Mouse (Mus musculus): ENCODE measurements at regions not wholly inside any gene's neighbourhood (a gene's known extent, or its start where the extent isn't known, plus 50 kb on each side); places are given as distances from the start of the nearest gene placed in this dataset.

DNA sequence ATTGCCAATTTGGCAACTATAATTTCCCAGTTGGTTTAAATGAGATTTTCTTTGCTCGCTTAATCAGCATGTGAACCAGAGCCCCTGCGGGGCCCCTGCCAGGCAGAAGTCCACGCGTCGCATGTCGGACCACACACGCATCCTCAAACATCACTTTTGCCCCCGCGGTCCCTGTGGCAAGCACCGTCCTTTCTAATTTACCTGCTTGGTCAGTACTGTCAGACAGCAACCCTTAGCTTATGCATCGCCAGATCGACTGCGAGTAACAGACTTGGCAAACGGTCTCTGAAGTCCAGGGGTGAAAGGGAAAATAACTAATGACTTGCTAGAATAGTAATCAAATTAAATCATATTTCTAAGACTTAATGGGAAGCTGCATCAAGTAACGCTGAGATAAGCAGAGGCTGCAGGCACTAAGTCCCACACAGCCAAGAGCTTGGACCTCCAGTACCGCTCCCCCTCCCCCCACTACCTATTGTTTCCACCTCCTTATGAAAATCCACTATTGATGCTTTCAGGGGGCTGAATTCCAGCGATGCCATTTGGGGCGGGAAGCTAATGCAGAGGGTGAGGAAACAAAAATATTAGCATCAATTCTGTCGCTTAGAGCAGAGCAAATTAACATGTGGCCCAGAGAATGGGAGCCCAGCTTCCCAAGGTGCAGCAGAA, 142.0 kb upstream of the Cntnap4 start:
- H3K4me3 ChIP-seq = peak overlapping the region; percentile 16; the same call in 1 of the 2 replicates
- TF ChIP-seq CTCF (IDR thresholded peaks at IDR 0.05) = no peak
- intact Hi-C loops (cut with DNase I) = no loop called here
- DNase-seq (ENCODE audit: extremely low spot score in 1 of 2, low spot score in 2 of 2) = no peak
- H3K27ac ChIP-seq = no peak overlapping the region

DNA sequence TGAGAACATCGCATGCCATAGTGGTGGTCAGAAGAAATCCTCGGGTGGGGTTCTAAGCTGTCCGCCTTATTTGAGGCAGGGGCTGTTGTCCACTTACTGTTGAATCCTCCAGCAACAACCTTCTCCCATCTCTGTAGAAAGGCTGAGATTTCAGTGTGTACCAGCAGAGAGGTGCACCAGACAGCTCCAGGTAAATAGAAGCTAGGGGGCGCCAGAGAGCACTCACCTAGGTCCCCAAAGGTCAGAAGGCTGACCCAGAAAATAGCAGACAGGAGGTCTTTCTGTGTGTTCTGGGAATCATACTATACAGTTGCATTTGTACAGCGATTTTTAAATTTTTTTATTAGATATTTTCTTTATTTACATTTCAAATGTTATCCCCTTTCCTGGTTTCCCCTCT, 157.9 kb upstream of the Cntnap4 start:
- TF ChIP-seq CTCF (IDR thresholded peaks at IDR 0.05) = peak; percentile 13
- no peak for DNase-seq (ENCODE audit: extremely low spot score in 1 of 2, low spot score in 2 of 2)
- intact Hi-C loops (cut with DNase I) = no loop called here
- H3K27ac ChIP-seq = no peak overlapping the region
- H3K4me3 ChIP-seq = no peak overlapping the region

DNA sequence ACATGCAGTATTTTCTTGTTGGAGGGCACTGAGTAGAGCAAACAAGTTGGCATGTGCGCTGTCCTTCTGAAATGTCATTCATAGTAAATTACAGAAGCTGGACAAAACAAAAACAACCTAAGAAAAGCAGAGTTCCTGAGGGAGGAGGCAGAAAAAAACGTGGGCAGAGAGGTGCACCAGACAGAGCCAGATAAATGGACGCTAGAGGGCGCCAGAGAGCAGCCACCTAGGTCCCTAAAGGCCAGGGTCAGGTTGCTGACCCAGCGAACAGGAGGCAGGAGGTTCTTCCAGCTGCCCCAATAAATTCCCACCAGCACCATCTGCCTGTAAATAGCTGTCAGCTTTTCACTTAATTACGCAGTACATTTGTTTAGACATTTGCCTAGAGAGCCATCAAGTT, 158.6 kb upstream of the Cntnap4 start:
- peak; percentile 64 for TF ChIP-seq CTCF (IDR thresholded peaks at IDR 0.05)
- Histone ChIP-seq H3K27ac (no peak overlapping the region), H3K4me3 (no peak overlapping the region)
- intact Hi-C loops (cut with DNase I) = no loop called here
- peak; percentile 10 to 20 for DNase-seq (ENCODE audit: extremely low spot score in 1 of 2, low spot score in 2 of 2)

DNA sequence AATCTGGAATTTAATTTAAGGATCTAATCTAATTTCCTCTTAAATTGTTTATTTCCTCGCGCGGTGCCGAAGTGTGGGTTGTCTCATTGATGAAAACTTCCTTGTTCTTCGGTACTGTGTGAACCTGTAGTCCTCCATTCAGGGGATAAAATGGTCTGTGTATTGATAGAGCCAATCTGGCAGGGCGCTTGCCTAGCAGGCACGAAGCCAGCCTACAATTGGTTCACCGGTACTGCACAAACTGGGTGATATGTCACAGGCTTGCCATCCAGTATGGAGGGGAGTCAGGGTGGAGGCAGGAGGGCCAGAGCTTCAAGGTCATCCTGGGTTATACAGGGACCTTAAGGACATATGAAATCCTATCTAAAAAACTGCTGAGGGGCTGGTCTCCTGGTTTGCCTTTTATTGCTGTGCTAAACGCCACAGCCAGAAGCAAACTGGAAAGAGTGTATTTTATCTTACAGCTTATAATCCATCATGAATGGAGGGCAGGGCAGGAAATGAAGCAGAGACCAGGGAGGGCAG, 161.6 kb upstream of the Cntnap4 start:
- no peak for DNase-seq (ENCODE audit: extremely low spot score in 1 of 2, low spot score in 2 of 2)
- H3K27ac ChIP-seq = no peak overlapping the region
- no peak for TF ChIP-seq CTCF (IDR thresholded peaks at IDR 0.05)
- intact Hi-C loops (cut with DNase I) = no loop called here
- no peak overlapping the region for H3K4me3 ChIP-seq

DNA sequence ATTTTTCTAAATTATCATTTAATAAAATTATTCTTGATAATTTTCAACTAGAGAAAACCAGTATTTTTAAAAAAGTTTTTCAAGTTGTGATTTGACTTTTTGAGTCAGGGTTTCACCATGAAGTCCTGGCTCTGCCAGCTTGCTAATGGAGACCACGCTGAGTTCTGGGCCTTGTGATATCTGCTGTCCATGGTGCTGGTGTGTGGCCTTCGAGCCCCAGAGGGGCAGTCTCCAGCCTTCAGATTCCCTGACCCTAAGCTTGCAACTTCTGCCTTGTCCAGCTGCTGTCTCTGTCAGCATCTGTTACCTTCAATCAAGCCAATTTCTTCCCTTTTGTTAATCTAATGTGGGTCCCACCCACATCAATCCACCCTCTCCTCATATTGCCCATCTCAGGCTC, 165.8 kb upstream of the Cntnap4 start:
- Histone ChIP-seq H3K4me3 (no peak overlapping the region), H3K27ac (no peak overlapping the region)
- intact Hi-C loops (cut with DNase I) = no loop called here
- TF ChIP-seq CTCF (IDR thresholded peaks at IDR 0.05) = no peak
- DNase-seq (ENCODE audit: extremely low spot score in 1 of 2, low spot score in 2 of 2) = no peak

DNA sequence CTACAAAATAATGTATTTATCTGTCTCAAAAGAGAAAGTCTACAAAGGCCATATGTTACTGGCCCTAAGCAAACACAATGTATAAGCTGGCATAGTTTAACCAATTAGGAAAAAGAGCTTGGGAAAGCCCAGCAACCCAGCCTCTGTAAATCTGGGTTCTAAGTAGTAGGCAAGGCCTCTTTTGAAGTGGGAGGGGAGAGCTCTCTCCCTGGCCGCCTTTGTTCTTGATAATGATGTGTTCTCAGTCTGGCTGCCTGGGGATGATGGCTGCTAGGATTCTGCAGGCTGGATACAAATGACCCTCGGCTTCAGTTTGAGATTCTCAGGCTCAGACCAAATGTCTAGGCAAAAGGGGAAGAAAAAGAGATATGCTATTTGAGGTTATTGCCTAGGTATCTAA, 172.4 kb upstream of the Cntnap4 start:
- intact Hi-C loops (cut with DNase I) = no loop called here
- no peak for DNase-seq (ENCODE audit: extremely low spot score in 1 of 2, low spot score in 2 of 2)
- H3K27ac ChIP-seq = no peak overlapping the region
- TF ChIP-seq CTCF (IDR thresholded peaks at IDR 0.05) = no peak
- H3K4me3 ChIP-seq = no peak overlapping the region

DNA sequence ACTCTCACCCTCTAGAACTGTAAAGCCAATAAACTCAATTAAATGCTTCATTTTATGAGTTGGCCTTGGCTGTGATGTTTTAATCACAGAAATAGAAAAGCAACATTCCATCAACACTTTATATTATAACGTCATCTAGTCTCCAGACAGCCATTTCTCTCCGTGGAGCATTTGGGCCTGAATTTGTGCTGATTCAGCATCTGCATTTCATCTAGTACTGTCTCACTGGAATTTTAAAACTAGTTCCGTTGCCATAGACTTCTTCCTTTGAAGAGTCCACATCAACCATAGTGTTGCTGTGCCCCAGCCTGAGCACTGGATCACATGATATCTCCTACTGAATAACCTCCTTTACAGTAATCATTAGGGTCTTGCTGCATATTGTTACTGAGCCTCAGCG, 179.7 kb upstream of the Cntnap4 start:
- DNase-seq (ENCODE audit: extremely low spot score in 1 of 2, low spot score in 2 of 2) = no peak
- intact Hi-C loops (cut with DNase I) = no loop called here
- no peak for TF ChIP-seq CTCF (IDR thresholded peaks at IDR 0.05)

DNA sequence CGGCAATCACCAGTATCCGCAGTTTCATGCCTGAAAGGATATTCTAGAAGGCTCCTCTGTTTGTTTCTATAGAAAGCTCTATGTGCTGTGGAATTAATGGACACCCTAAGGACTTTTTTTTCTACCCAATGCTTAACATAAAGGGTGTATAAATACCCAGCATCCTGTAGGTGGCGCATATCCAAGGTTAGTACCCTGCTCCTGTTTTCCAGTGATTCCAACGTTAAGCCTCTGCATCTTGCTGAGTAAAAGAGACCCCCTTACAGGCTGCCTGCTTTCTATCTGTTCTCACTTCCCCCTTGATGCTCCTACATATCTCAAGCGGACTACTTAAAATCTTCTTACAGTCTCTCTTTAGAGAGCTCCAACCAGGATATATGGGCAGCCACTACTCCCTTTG, 221.5 kb upstream of the Cntnap4 start:
- intact Hi-C loops (cut with DNase I) = no loop called here
- DNase-seq (ENCODE audit: extremely low spot score in 1 of 2, low spot score in 2 of 2) = no peak
- no peak overlapping the region for H3K4me3 ChIP-seq
- no peak overlapping the region for H3K27ac ChIP-seq
- TF ChIP-seq CTCF (IDR thresholded peaks at IDR 0.05) = peak; percentile 54

More for the DNA sequence above, 179.7 kb upstream of the Cntnap4 start:
- H3K4me3 ChIP-seq = no peak overlapping the region
- H3K27ac ChIP-seq = no peak overlapping the region

DNA sequence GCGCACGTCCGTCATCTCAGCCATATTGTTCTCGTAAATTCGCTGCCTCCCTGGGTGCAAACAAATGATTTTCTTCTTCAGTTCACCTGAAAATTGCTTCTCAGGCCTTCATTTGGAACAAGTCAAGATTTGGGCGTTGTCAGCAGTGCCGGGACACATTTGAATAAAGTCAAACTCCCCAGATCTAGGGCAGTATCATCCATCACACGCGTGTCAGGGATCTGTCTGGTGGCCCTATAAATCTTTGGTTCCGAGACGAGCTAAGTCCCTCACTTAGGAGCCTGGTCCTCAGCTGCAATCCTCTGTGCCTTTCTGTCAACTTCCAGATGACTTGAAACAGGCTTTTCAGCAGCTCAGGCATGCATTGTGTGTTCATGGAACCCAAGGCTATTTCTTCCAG, 236.7 kb upstream of the Cntnap4 start:
- no peak overlapping the region for H3K4me3 ChIP-seq
- no peak overlapping the region for H3K27ac ChIP-seq
- no peak for TF ChIP-seq CTCF (IDR thresholded peaks at IDR 0.05)
- intact Hi-C loops (cut with DNase I) = no loop called here
- peak in 1 of 2 experiments; percentile 28 for DNase-seq (ENCODE audit: extremely low spot score in 1 of 2, low spot score in 2 of 2)

DNA sequence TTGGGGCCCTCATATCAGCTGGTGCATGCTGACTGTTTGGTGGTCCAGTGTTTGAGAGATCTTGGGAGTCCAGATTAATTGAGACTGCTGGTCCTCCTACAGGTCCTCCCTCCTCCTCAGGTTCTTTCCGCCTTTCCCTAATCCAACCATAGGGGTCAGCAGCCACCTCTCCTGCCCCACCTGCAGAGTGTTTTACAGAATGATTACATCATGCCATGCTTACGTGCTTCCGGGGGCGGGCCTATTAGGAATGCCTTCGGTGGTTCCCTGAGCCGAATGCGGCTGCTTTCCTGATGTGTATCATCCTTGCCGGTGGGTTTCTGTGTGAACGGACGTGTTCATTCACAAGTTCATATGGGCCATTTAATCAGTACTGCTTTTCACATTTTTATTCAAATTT, 237.8 kb upstream of the Cntnap4 start:
- TF ChIP-seq CTCF (IDR thresholded peaks at IDR 0.05) = no peak
- no peak for DNase-seq (ENCODE audit: extremely low spot score in 1 of 2, low spot score in 2 of 2)
- intact Hi-C loops (cut with DNase I) = no loop called here
- Histone ChIP-seq H3K27ac (no peak overlapping the region), H3K4me3 (no peak overlapping the region)

DNA sequence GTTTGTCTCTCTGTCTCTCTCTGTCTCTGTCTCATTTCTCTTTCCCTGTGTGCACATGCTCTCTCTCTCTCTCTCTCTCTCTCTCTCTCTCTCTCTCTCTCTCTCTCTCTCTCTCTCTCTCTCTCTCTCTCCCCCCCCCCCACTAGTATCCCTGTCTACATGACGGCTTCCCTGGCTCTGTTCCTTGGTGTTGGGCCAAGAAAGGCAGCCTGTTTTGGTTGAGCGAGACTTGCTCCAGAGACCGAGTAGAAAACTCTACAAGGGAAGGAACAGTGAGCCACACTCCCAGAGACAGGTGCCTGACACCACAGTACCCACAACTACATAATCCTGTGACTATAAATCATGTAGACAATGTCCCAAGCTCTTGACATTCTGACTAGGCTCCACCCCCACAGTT, 260.0 kb upstream of the Cntnap4 start:
- DNase-seq (ENCODE audit: extremely low spot score in 1 of 2, low spot score in 2 of 2) = no peak
- intact Hi-C loops (cut with DNase I) = no loop called here
- no peak for TF ChIP-seq CTCF (IDR thresholded peaks at IDR 0.05)
- H3K27ac ChIP-seq = no peak overlapping the region
- H3K4me3 ChIP-seq = no peak overlapping the region

DNA sequence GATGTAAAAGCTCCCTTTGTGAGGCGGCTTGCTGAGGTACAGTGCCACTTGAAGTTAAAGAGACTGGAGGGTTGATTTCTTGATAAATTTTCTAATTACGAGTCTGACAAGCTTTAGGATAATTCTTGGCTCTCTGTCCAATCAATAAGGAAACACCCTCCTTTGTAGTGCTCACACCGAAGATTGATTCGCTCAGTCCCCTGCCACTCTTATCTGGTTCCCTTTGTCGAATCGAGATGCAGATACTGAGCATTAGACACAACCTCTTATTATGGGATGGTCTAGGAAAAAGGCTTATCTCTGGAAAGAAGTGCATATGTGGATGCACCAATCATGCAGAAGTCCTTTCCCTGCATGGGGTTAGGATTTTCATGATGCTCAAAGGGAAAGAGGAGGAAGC, 261.5 kb upstream of the Cntnap4 start:
- DNase-seq (ENCODE audit: extremely low spot score in 1 of 2, low spot score in 2 of 2) = no peak
- no peak overlapping the region for H3K27ac ChIP-seq

DNA sequence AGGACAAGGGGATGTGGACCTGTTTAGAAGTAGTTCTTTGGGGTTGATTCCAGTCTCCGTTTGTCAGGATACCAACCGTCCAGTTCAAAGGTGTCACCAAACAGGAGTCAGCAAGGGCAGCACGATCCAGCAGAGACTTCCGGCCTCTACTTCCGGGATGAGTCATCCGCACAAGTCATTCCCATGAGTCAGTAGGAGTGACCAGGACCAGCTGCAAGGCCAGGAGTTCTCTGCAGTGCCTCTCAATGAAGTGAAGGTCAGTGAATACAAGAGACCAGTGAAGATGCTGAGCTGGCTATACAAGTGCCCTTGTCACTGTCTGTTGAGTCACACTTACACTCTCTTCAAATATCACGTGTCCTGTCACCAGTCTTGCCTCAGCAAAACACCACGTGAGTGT, 272.8 kb upstream of the Cntnap4 start:
- intact Hi-C loops (cut with DNase I) = no loop called here
- Histone ChIP-seq H3K27ac (no peak overlapping the region), H3K4me3 (no peak overlapping the region)
- no peak for TF ChIP-seq CTCF (IDR thresholded peaks at IDR 0.05)
- no peak for DNase-seq (ENCODE audit: extremely low spot score in 1 of 2, low spot score in 2 of 2)

More for the DNA sequence above, 261.5 kb upstream of the Cntnap4 start:
- no peak for TF ChIP-seq CTCF (IDR thresholded peaks at IDR 0.05)
- intact Hi-C loops (cut with DNase I) = no loop called here
- H3K4me3 ChIP-seq = no peak overlapping the region

Measured in left cerebral cortex, adult 2 months (tissue).